ENCODE assay signal across 26 mouse cellular contexts in the genomic region with DNA sequence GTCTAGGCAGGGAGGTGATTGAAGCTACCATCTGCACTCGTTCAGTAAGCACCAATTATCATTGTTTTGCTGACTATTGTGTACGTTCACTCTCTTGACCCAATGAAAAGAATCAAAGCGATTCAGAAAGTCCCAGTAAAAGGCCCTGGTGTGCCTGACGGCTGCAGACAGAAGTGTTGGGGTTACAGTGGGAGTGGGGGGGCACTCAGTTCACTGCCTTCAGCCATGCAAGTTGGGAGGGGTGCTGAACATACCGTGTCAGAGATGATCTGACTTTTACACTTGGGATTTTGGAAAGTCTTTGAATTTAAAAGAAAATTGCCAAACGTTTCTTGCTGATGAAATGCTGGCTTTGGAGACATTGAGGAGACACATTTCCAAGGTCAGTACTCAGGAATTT. TPM values are rescaled to one million over a fixed set of nuclear protein-coding genes. Genes with fewer than 3 reads are reported as not detected.
DNase-seq lines count a peak whose midpoint lies in the region; TF ChIP-seq lines count a peak whose summit lies in the region.
"Had no signal": no experiment of that assay in that cellular context is flagged by ENCODE, and none has a peak within 500 bp of the region (broad histone marks: within the 10 kb centered on the region; RNA-seq: fewer than 3 reads in every experiment).

No protein-coding gene starts in this region.

- no peak for TF ChIP-seq CTCF in layer of hippocampus, adult 2 months (conservative IDR thresholded peaks at IDR 0.05)

- peak overlapping the region; percentile 2; the same call in 1 of the 2 replicates for H3K27ac ChIP-seq in layer of hippocampus, adult 2 months
- H3K27ac ChIP-seq: forebrain, embryonic 10.5 days; forebrain, embryonic 13.5 days; heart, adult 2 months; hindbrain, embryonic 10.5 days; hindbrain, embryonic 13.5 days had no signal

- no peak overlapping the region for H3K4me3 ChIP-seq in layer of hippocampus, adult 2 months
- H3K4me3 ChIP-seq: forebrain, embryonic 10.5 days; forebrain, embryonic 13.5 days; heart, adult 2 months; hindbrain, embryonic 10.5 days; hindbrain, embryonic 13.5 days had no signal

- DNase-seq in layer of hippocampus, adult 2 months (ENCODE audit: low spot score in 2 of 2) = no peak
- no peak for DNase-seq in layer of hippocampus, adult 11-12 months (ENCODE audit: low spot score)
- DNase-seq in thymus, postnatal 14 days = peak; percentile 74
- no peak for DNase-seq in thymus, adult 18-20 months
- DNase-seq in thymus, postnatal 4 days = peak; percentile 71
- DNase-seq in right cerebral cortex, postnatal 14 days = no peak
- DNase-seq: adrenal gland, postnatal 10 days; adrenal gland, postnatal 36 days; cerebellum, adult 11-12 months; cerebellum, adult 8-10 months; cerebellum, postnatal 10 days; cerebellum, postnatal 36 days; gastrocnemius, postnatal 10 days; gastrocnemius, postnatal 36 days; heart, adult 2 months; heart, postnatal 10 days; heart, postnatal 36 days had no signal

RNA-seq across cellular contexts. Expression of a gene that starts 1.1 kb away (rescaled TPM):
- total RNA-seq in layer of hippocampus, adult 2 months (2021) = not detected
- total RNA-seq: adrenal gland, adult 18-20 months; adrenal gland, postnatal 36 days; G1E; gastrocnemius, adult 18-20 months; heart, adult 2 months; heart, postnatal 36 days had no signal

RNA-seq across cellular contexts. Expression of a gene that starts 35.8 kb away (rescaled TPM):
- total RNA-seq in layer of hippocampus, adult 2 months (2021) = 1 to 10 TPM; 6.0 to 6.7 TPM

RNA-seq across cellular contexts. Expression of a gene that starts 46.8 kb away (rescaled TPM):
- 10 to 100 TPM in 1 of 2 experiments, 1 to 10 TPM in 1; 8.8 to 10.8 TPM for total RNA-seq in layer of hippocampus, adult 2 months (2021)
- total RNA-seq: adrenal gland, adult 18-20 months; adrenal gland, postnatal 10 days; adrenal gland, postnatal 36 days; CH12.LX; gastrocnemius, adult 18-20 months; gastrocnemius, postnatal 10 days; gastrocnemius, postnatal 36 days; granulocyte monocyte progenitor cell, adult 5-6 weeks; heart, adult 2 months; heart, postnatal 10 days; heart, postnatal 36 days had no signal

Comparison
In these comparisons a context has a peak if more than half of its experiments do, and no peak if none do; other contexts are left out.
1. DNase-seq: peak in thymus, postnatal 14 days (single experiment) and thymus, postnatal 4 days (single experiment); none in layer of hippocampus, adult 2 months (0 of 2), layer of hippocampus, adult 11-12 months (single experiment), thymus, adult 18-20 months (0 of 2) and right cerebral cortex, postnatal 14 days (single experiment).